ENCODE assay signal across 8 mouse cellular contexts in genomic region chr7:82336132-82336531, GRCm38 (mm10). TPM values are rescaled to one million over a fixed set of nuclear protein-coding genes. Genes with fewer than 3 reads are reported as not detected.
DNase-seq lines count a peak whose midpoint lies in the region; ATAC-seq and TF ChIP-seq lines count a peak whose summit lies in the region.

No protein-coding gene starts in this region.

- H3K27ac ChIP-seq in layer of hippocampus, adult 2 months: no peak overlapping the region
- no peak overlapping the region for H3K27ac ChIP-seq in cortical plate, adult 2 months (ENCODE audit: insufficient read depth, low read length)
- no peak overlapping the region for H3K27ac ChIP-seq in intestine, embryonic 15.5 days
- H3K27ac ChIP-seq in midbrain, embryonic 16.5 days (ENCODE audit: low read length): no peak overlapping the region

- no peaks in the 10 kb centered on the region for H3K4me1 ChIP-seq in cortical plate, adult 2 months (ENCODE audit: control insufficient read depth, insufficient read depth, low read length)
- H3K4me1 ChIP-seq in intestine, embryonic 15.5 days (replicated peaks): peaks cover 15% of the 10 kb centered on the region
- H3K4me1 ChIP-seq in midbrain, embryonic 16.5 days (ENCODE audit: control insufficient read depth, insufficient read depth, low read length): peaks cover 8% of the 10 kb centered on the region

- peak; percentile 20; the same call in 1 of the 2 replicates for ATAC-seq in intestine, embryonic 15.5 days
- peak; percentile 46 for ATAC-seq in midbrain, embryonic 16.5 days

- H3K9me3 ChIP-seq in intestine, embryonic 15.5 days: no peaks in the 10 kb centered on the region
- H3K9me3 ChIP-seq in midbrain, embryonic 16.5 days (replicated peaks; ENCODE audit: control insufficient read depth, low read length, poor library complexity, severe bottlenecking): no peaks in the 10 kb centered on the region

- H3K4me3 ChIP-seq in layer of hippocampus, adult 2 months: peak overlapping the region; percentile 41; the same call in 1 of the 2 replicates
- H3K4me3 ChIP-seq in cortical plate, adult 2 months (ENCODE audit: insufficient read depth, low read length): 0 out of 2 replicates have a peak overlapping the region, but pooled peaks have one; percentile 15
- H3K4me3 ChIP-seq in intestine, embryonic 15.5 days (replicated peaks): peak overlapping the region; percentile 50
- peak overlapping the region; percentile 53 for H3K4me3 ChIP-seq in midbrain, embryonic 16.5 days (ENCODE audit: low read depth, low read length)

- 2% methylated on average over 34 of the region's 34 CpGs for WGBS in intestine, embryonic 15.5 days
- WGBS in midbrain, embryonic 16.5 days: 1% methylated on average over 34 of the region's 34 CpGs

- no peak for DNase-seq in layer of hippocampus, adult 2 months (ENCODE audit: low spot score in 2 of 2)
- DNase-seq in layer of hippocampus, postnatal 25 days (ENCODE audit: extremely low spot score in 1 of 2, low spot score in 1 of 2): no peak
- DNase-seq in gastrocnemius, postnatal 4 days (ENCODE audit: low spot score in 2 of 2): peak; percentile 75 to 77
- no peak for DNase-seq in natural killer cell, adult 2 months (ENCODE audit: low spot score in 2 of 2)
- no peak for DNase-seq in spleen, postnatal 10 days (ENCODE audit: low spot score in 2 of 2)

- H3K36me3 ChIP-seq in intestine, embryonic 15.5 days: no peaks in the 10 kb centered on the region
- no peaks in the 10 kb centered on the region for H3K36me3 ChIP-seq in midbrain, embryonic 16.5 days (ENCODE audit: control insufficient read depth, insufficient read depth, low read length)

- peaks cover 41% of the 10 kb centered on the region for H3K27me3 ChIP-seq in intestine, embryonic 15.5 days (replicated peaks)
- peaks cover 41% of the 10 kb centered on the region for H3K27me3 ChIP-seq in midbrain, embryonic 16.5 days (ENCODE audit: control insufficient read depth, insufficient read depth, low read depth, low read length)

- TF ChIP-seq POLR2A in cortical plate, adult 2 months (IDR thresholded peaks at IDR 0.05; ENCODE audit: extremely low read depth, insufficient read depth, low read length): no peak

- peak overlapping the region; percentile 93 for H3K4me2 ChIP-seq in intestine, embryonic 15.5 days (replicated peaks)
- H3K4me2 ChIP-seq in midbrain, embryonic 16.5 days (ENCODE audit: low read length): peak overlapping the region; percentile 91

- no peak for TF ChIP-seq CTCF in layer of hippocampus, adult 2 months (conservative IDR thresholded peaks at IDR 0.05)
- TF ChIP-seq CTCF in cortical plate, adult 2 months (IDR thresholded peaks at IDR 0.05; ENCODE audit: extremely low read depth, insufficient read depth, low read length): no peak

- H3K9ac ChIP-seq in intestine, embryonic 15.5 days: no peak overlapping the region
- peak overlapping the region; percentile 58; the same call in 1 of the 2 replicates for H3K9ac ChIP-seq in midbrain, embryonic 16.5 days (ENCODE audit: low read depth, low read length)

RNA-seq across cellular contexts. Expression of gene Adamtsl3, which starts 0.6 kb away (rescaled TPM):
- 1 to 10 TPM; 1.4 to 1.7 TPM for total RNA-seq in layer of hippocampus, adult 2 months (2021)
- 1 to 10 TPM; 1.5 to 1.8 TPM for total RNA-seq in layer of hippocampus, postnatal 25 days (2021)
- 0.57 and 1.1 TPM in 2 replicates for polyA plus RNA-seq in cortical plate, adult 2 months (2012; rRNA removed)
- total RNA-seq in gastrocnemius, postnatal 4 days (2021): 10 to 100 TPM; 12.8 to 19.0 TPM
- polyA plus RNA-seq in intestine, embryonic 15.5 days (2015; fragmentation: Nextera tagmentation; extraction: Ambion mirVana): 0.54 and 0.63 TPM in 2 replicates
- polyA plus RNA-seq in midbrain, embryonic 16.5 days (2015; fragmentation: Nextera tagmentation; extraction: Ambion mirVana): 0.64 and 0.66 TPM in 2 replicates

Comparison
In these comparisons a context has a peak if more than half of its experiments do, and no peak if none do; other contexts are left out.
1. DNase-seq: peak in gastrocnemius, postnatal 4 days (2 of 2); none in layer of hippocampus, adult 2 months (0 of 2), layer of hippocampus, postnatal 25 days (0 of 2), natural killer cell, adult 2 months (0 of 2) and spleen, postnatal 10 days (0 of 2).
2. RNA of gene Adamtsl3, which starts 0.6 kb away (total RNA-seq): 12.8 to 19.0 TPM in gastrocnemius, postnatal 4 days; 1.5 to 1.8 TPM in layer of hippocampus, postnatal 25 days and 1.4 to 1.7 TPM in layer of hippocampus, adult 2 months; every median in the first group is over 4 times any median in the second.
3. Peak in every context shown above with its lines, with median percentiles within 50 percentile points of each other: H3K4me3 ChIP-seq.